Mouse (Mus musculus) spleen, adult 2 months (tissue): ENCODE measurements at regions not wholly inside any gene's neighbourhood (a gene's known extent, or its start where the extent isn't known, plus 50 kb on each side); places are given as distances from the start of the nearest gene placed in this dataset.

Experiments used
- DNase-seq, 2 experiments: peaks; one replicate each; pipeline versions ENCODE4 v3.0.0 to v3.0.0-alpha.2; 2012 to 2021; ENCODE audit warnings: low spot score in 2 of 2, low read depth in 1 of 2
- H3K27ac ChIP-seq: fragments of 200-500 bp; 2 replicates; pipeline ENCODE4 v1.5.1; 2012; ENCODE audit warnings: low read length, inconsistent platforms; ENCODE audit not compliant: insufficient read depth
- H3K27me3 ChIP-seq: fragments of 200-500 bp; 2 replicates; pipeline ENCODE4 v1.6.1; 2012; ENCODE audit warnings: mild to moderate bottlenecking, moderate library complexity, low read length, inconsistent platforms; ENCODE audit not compliant: control insufficient read depth, insufficient read depth
- H3K36me3 ChIP-seq: fragments of 200-500 bp; 2 replicates; pipeline ENCODE4 v1.6.1; 2012; ENCODE audit warnings: mild to moderate bottlenecking, low read length, inconsistent platforms; ENCODE audit not compliant: control insufficient read depth, insufficient read depth
- H3K4me1 ChIP-seq: fragments of 200-500 bp; 2 replicates; pipeline ENCODE4 v1.6.1; 2011; ENCODE audit warnings: inconsistent platforms; ENCODE audit not compliant: control insufficient read depth, insufficient read depth, insufficient read length
- H3K4me3 ChIP-seq: fragments of 200-500 bp; 2 replicates; pipeline ENCODE4 v1.5.1; 2011; ENCODE audit warnings: mild to moderate bottlenecking, inconsistent platforms; ENCODE audit not compliant: insufficient read depth, insufficient read length; ENCODE audit errors: extremely low read depth
- CTCF ChIP-seq: fragments of 200-500 bp; IDR thresholded peaks from 2 replicates; pipeline ENCODE4 v1.5.1; 2011; ENCODE audit warnings: mild to moderate bottlenecking, inconsistent platforms; ENCODE audit not compliant: insufficient read depth, insufficient read length, insufficient replicate concordance; ENCODE audit errors: extremely low read depth
- POLR2A ChIP-seq: fragments of 200-500 bp; IDR thresholded peaks from 2 replicates; pipeline ENCODE4 v1.6.1; 2011; ENCODE audit warnings: low read depth, low read length, inconsistent platforms
- WGBS: fragments of 180-500 bp; shearing (Covaris S2); methylation state at CpG from one replicate; pipeline ENCODE4 v1.1.7; 2018; 5-methylcytosine and 5-hydroxymethylcytosine counted together

- WGBS: 86% methylated on average over 4 of the region's 4 CpGs
- H3K27ac ChIP-seq: no peak overlapping the region
- no peak overlapping the region for H3K4me3 ChIP-seq
- H3K27me3 ChIP-seq: no peaks in the 10 kb centered on the region
- no peaks in the 10 kb centered on the region for H3K4me1 ChIP-seq
- no peaks in the 10 kb centered on the region for H3K36me3 ChIP-seq
- TF ChIP-seq POLR2A (no peak), CTCF (no peak)
- DNase-seq: no peak
Observed at GRCm38 (mm10) chr5:4486391-4487132, 271.3 kb downstream of the Fzd1 start.

GRCm38 (mm10) chr5:4485542-4486390, 272.1 kb downstream of the Fzd1 start:
- TF ChIP-seq CTCF: no peak
- no peak for TF ChIP-seq POLR2A
- 81% methylated on average over 10 of the region's 10 CpGs for WGBS
- H3K27ac ChIP-seq: no peak overlapping the region
- no peaks in the 10 kb centered on the region for H3K4me1 ChIP-seq
- no peak overlapping the region for H3K4me3 ChIP-seq
- DNase-seq: no peak
- no peaks in the 10 kb centered on the region for H3K36me3 ChIP-seq
- no peaks in the 10 kb centered on the region for H3K27me3 ChIP-seq

GRCm38 (mm10) chr5:4484780-4485179, 273.1 kb downstream of the Fzd1 start:
- Histone ChIP-seq H3K27ac (no peak overlapping the region), H3K4me1 (no peaks in the 10 kb centered on the region), H3K36me3 (no peaks in the 10 kb centered on the region), H3K4me3 (no peak overlapping the region), H3K27me3 (no peaks in the 10 kb centered on the region)
- no peak for TF ChIP-seq POLR2A
- no peak for TF ChIP-seq CTCF
- DNase-seq: no peak
- WGBS: 77% methylated on average over 6 of the region's 6 CpGs

- H3K27ac ChIP-seq: no peak overlapping the region
- no peaks in the 10 kb centered on the region for H3K27me3 ChIP-seq
- 84% methylated on average over 1 of the region's 1 CpGs for whole genome bisulfite sequencing
- TF ChIP-seq CTCF (no peak), POLR2A (no peak)
- no peaks in the 10 kb centered on the region for H3K36me3 ChIP-seq
- DNase-seq: no peak
- no peaks in the 10 kb centered on the region for H3K4me1 ChIP-seq
- H3K4me3 ChIP-seq: no peak overlapping the region
Observed at GRCm38 (mm10) chr5:4484151-4484550, 273.7 kb downstream of the Fzd1 start.

- Histone ChIP-seq H3K36me3 (no peaks in the 10 kb centered on the region), H3K27me3 (no peaks in the 10 kb centered on the region), H3K4me1 (no peaks in the 10 kb centered on the region), H3K4me3 (no peak overlapping the region), H3K27ac (no peak overlapping the region)
- TF ChIP-seq POLR2A (no peak), CTCF (no peak)
- no peak for DNase-seq
- WGBS: 15% methylated on average over 2 of the region's 2 CpGs
Observed at GRCm38 (mm10) chr5:4474255-4474654, 282.1 kb downstream of the Mterf1b start.
